ENCODE assay signal across 21 mouse cellular contexts in the genomic region with DNA sequence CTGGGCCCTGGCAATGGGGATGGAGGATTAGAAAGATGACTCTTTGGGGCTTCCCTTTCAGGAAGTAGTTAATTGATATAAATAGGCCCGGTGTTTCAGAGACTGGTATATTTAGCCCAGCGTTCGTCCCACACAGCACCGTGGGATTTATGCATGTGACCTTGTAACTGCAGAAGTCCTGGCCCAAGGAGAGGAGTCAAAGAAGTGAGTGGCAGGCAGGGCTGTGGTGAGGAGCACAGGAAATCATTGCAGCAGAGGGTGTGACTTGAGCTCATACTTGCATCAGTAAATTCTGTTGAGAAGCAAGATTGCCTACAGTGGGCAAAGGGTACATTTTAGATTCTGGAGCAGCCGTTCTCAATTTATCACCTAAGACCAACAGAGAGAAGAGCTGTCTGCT. TPM values are rescaled to one million over a fixed set of nuclear protein-coding genes. Genes with fewer than 3 reads are reported as not detected.
A peak's percentile ranks its signal among the peaks of the same experiment; 100 is the strongest.
DNase-seq lines count a peak whose midpoint lies in the region; ATAC-seq lines count a peak whose summit lies in the region.
"Had no signal": no experiment of that assay in that cellular context is flagged by ENCODE, and none has a peak within 500 bp of the region (broad histone marks: within the 10 kb centered on the region; RNA-seq: fewer than 3 reads in every experiment).

No protein-coding gene starts in this region.

- 0 out of 2 replicates have a peak, but pooled peaks have one; percentile 65 for ATAC-seq in heart, embryonic 16.5 days (replicated peaks; ENCODE audit: extremely low read depth, insufficient read depth, low FRiP score)
- peak; percentile 90 for ATAC-seq in megakaryocyte, adult 5-6 weeks (ENCODE audit: poor library complexity, severe bottlenecking)
- ATAC-seq: forebrain, embryonic 15.5 days; inflammation-experienced regulatory T-cells, adult 6 months; midbrain, embryonic 13.5 days had no signal

- H3K9ac ChIP-seq in heart, embryonic 16.5 days (ENCODE audit: low read length), result no peak overlapping the region
- H3K9ac ChIP-seq: embryonic facial prominence, embryonic 12.5 days; forebrain, embryonic 15.5 days; hindbrain, embryonic 12.5 days; limb, embryonic 13.5 days; liver, embryonic 15.5 days; midbrain, embryonic 13.5 days; neural tube, embryonic 15.5 days had no signal

- H3K4me3 ChIP-seq in heart, embryonic 16.5 days (ENCODE audit: low read length), result no peak overlapping the region
- H3K4me3 ChIP-seq: embryonic facial prominence, embryonic 12.5 days; forebrain, embryonic 15.5 days; hindbrain, embryonic 12.5 days; limb, embryonic 13.5 days; liver, embryonic 15.5 days; midbrain, embryonic 13.5 days; neural tube, embryonic 15.5 days had no signal

- no peaks in the 10 kb centered on the region for H3K36me3 ChIP-seq in heart, embryonic 16.5 days (ENCODE audit: control insufficient read depth, insufficient read depth)
- H3K36me3 ChIP-seq: embryonic facial prominence, embryonic 12.5 days; forebrain, embryonic 15.5 days; hindbrain, embryonic 12.5 days; limb, embryonic 13.5 days; liver, embryonic 15.5 days; midbrain, embryonic 13.5 days; neural tube, embryonic 15.5 days had no signal

- peak overlapping the region; percentile 55; the same call in 1 of the 2 replicates for H3K27ac ChIP-seq in heart, embryonic 16.5 days (ENCODE audit: low read length)
- H3K27ac ChIP-seq: embryonic facial prominence, embryonic 12.5 days; forebrain, embryonic 15.5 days; hindbrain, embryonic 12.5 days; limb, embryonic 13.5 days; liver, embryonic 15.5 days; midbrain, embryonic 13.5 days; neural tube, embryonic 15.5 days had no signal

- WGBS in heart, embryonic 16.5 days, result 36% methylated on average over 5 of the region's 5 CpGs

- 0 out of 2 replicates have a peak overlapping the region, but pooled peaks have one; percentile 5 for H3K4me2 ChIP-seq in heart, embryonic 16.5 days (ENCODE audit: low read depth, low read length)
- H3K4me2 ChIP-seq: embryonic facial prominence, embryonic 12.5 days; forebrain, embryonic 15.5 days; hindbrain, embryonic 12.5 days; limb, embryonic 13.5 days; liver, embryonic 15.5 days; midbrain, embryonic 13.5 days; neural tube, embryonic 15.5 days had no signal

- peak; percentile 12 for DNase-seq in adrenal gland, adult 8-10 months
- no peak for DNase-seq in adrenal gland, postnatal 4 days (ENCODE audit: low spot score in 2 of 2)
- no peak for DNase-seq in heart, postnatal 4 days
- DNase-seq in adrenal gland, postnatal 36 days, result peak; percentile 20 to 30
- DNase-seq in urinary bladder, postnatal 14 days (ENCODE audit: low spot score), result no peak
- no peak for DNase-seq in spleen, postnatal 36 days (ENCODE audit: low spot score in 2 of 2)
- DNase-seq: cerebellum, adult 2 months; kidney, adult 9 months; kidney, postnatal 4 days; lung, postnatal 14 days; thymus, postnatal 4 days had no signal

- H3K4me1 ChIP-seq in heart, embryonic 16.5 days (ENCODE audit: control insufficient read depth, insufficient read depth, low read length), result peaks cover 7% of the 10 kb centered on the region; the same call in 1 of the 2 replicates
- H3K4me1 ChIP-seq: embryonic facial prominence, embryonic 12.5 days; forebrain, embryonic 15.5 days; hindbrain, embryonic 12.5 days; limb, embryonic 13.5 days; liver, embryonic 15.5 days; midbrain, embryonic 13.5 days; neural tube, embryonic 15.5 days had no signal

- H3K9me3 ChIP-seq in heart, embryonic 16.5 days (replicated peaks; ENCODE audit: control insufficient read depth, low read length), result no peaks in the 10 kb centered on the region
- H3K9me3 ChIP-seq: embryonic facial prominence, embryonic 12.5 days; forebrain, embryonic 15.5 days; hindbrain, embryonic 12.5 days; limb, embryonic 13.5 days; liver, embryonic 15.5 days; midbrain, embryonic 13.5 days; neural tube, embryonic 15.5 days had no signal

- H3K27me3 ChIP-seq in heart, embryonic 16.5 days (ENCODE audit: control insufficient read depth, insufficient read depth, low read length), result no peaks in the 10 kb centered on the region
- H3K27me3 ChIP-seq: embryonic facial prominence, embryonic 12.5 days; forebrain, embryonic 15.5 days; hindbrain, embryonic 12.5 days; limb, embryonic 13.5 days; liver, embryonic 15.5 days; midbrain, embryonic 13.5 days; neural tube, embryonic 15.5 days had no signal

RNA-seq across cellular contexts. Expression of a gene that starts 7.3 kb away (rescaled TPM):
- 10 to 100 TPM; 37.8 to 43.1 (median 40.3) TPM for total RNA-seq in adrenal gland, adult 8-10 months (2022)
- 10 to 100 TPM; 36.2 to 38.4 TPM for total RNA-seq in adrenal gland, postnatal 4 days (2021)
- polyA plus RNA-seq in heart, embryonic 16.5 days (2015; fragmentation: Nextera tagmentation; extraction: Ambion mirVana), result 23.1 and 24.0 TPM in 2 replicates
- 10 to 100 TPM; 27.9 to 28.3 TPM for total RNA-seq in heart, postnatal 4 days (2021)
- 10 to 100 TPM; 34.4 to 35.9 TPM for total RNA-seq in adrenal gland, postnatal 36 days (2021)
- total RNA-seq in megakaryocyte, adult 5-6 weeks (2015), result 21.2 and 22.2 TPM in 2 replicates
- 38.1 and 40.3 TPM in 2 replicates for total RNA-seq in megakaryocyte, adult 5-6 weeks (2017)

RNA-seq across cellular contexts. Expression of a gene that starts 59.0 kb away (rescaled TPM):
- 10 to 100 TPM; 19.6 to 30.0 (median 26.0) TPM for total RNA-seq in adrenal gland, adult 8-10 months (2022)
- total RNA-seq in adrenal gland, postnatal 4 days (2021), result 10 to 100 TPM; 54.9 to 59.5 TPM
- polyA plus RNA-seq in heart, embryonic 16.5 days (2015; fragmentation: Nextera tagmentation; extraction: Ambion mirVana), result 50.3 and 53.2 TPM in 2 replicates
- total RNA-seq in heart, postnatal 4 days (2021), result 10 to 100 TPM; 47.5 to 49.6 TPM
- 10 to 100 TPM; 24.8 to 31.0 TPM for total RNA-seq in adrenal gland, postnatal 36 days (2021)
- 14.5 and 16.8 TPM in 2 replicates for total RNA-seq in megakaryocyte, adult 5-6 weeks (2015)
- 2.3 and 4.6 TPM in 2 replicates for total RNA-seq in megakaryocyte, adult 5-6 weeks (2017)

Comparison
In these comparisons a context has a peak if more than half of its experiments do, and no peak if none do; other contexts are left out.
1. DNase-seq: peak in adrenal gland, adult 8-10 months (single experiment) and adrenal gland, postnatal 36 days (2 of 2); none in adrenal gland, postnatal 4 days (0 of 2), heart, postnatal 4 days (single experiment), urinary bladder, postnatal 14 days (single experiment) and spleen, postnatal 36 days (0 of 2).